Mouse (Mus musculus): ENCODE data around the gene Stxbp4. TPM values are rescaled to one million over a fixed set of nuclear protein-coding genes. Genes with fewer than 3 reads are reported as not detected.

The Stxbp4 gene
- total RNA-seq, 2 experiments from 2014 or later = 9.4 to 12.7 TPM

DNA sequence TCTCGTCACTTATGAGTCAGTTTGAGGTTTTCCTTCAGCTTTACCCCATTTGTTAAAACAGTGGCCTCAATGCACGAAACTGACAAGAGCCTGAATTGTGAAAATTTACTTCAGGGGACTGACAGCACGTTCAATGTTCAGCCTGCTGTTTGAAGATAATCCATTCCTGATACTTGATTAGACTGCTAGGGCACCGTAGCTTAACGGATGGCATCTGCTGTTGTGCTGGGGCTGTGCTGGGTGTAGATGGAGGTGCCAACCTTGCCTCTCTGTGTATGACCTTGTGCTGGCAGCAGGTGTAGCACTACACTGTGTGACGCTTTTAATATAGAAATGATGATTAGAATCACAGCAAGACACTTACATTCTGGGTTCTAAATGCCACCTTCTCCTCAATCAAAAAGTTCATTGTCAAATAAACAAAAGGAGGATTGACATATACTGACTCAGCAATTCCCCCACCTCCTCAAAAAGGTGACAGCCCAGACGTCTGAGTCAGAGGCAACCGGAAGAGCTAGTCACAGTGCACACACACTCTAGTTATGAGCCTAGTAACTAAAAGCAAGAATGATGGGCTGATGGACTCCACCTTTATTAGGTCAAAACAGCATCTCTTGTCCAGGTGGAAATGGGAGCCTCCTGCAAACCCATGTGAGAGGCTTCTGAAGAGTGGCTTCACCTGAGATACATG, 61.5 kb downstream of the Stxbp4 start:
- intact Hi-C loops (cut with DNase I) = no loop called here
- no peak for DNase-seq (ENCODE audit: low spot score in 2 of 2)

DNA sequence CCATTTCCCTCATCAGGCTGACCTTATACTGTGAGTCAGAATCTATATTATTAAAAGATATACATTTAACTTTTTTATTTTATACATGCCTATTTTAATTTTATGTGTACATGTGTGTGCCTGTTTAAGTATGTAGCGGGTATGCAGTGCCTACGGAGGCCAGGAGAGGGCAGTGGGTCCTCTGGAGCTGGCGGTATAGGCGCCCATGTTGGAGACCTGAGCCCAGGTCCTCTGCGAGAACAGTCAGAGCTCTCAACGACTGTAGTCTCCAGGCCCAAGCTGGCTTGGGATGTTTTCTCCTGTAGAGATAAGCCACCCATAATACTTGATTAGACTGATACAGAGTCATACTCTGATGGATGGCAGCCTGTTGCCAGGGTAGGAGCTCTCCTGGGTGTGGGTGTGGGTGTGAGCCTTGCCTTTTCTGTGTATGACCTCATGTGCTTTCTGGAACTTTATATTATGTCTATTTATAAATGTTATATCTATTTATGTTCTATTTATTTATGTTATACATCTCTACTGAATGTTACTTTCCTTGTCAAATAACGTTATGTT, 62.3 kb downstream of the Stxbp4 start:
- intact Hi-C loops (cut with DNase I) = no loop called here
- DNase-seq (ENCODE audit: low spot score in 2 of 2) = no peak

DNA sequence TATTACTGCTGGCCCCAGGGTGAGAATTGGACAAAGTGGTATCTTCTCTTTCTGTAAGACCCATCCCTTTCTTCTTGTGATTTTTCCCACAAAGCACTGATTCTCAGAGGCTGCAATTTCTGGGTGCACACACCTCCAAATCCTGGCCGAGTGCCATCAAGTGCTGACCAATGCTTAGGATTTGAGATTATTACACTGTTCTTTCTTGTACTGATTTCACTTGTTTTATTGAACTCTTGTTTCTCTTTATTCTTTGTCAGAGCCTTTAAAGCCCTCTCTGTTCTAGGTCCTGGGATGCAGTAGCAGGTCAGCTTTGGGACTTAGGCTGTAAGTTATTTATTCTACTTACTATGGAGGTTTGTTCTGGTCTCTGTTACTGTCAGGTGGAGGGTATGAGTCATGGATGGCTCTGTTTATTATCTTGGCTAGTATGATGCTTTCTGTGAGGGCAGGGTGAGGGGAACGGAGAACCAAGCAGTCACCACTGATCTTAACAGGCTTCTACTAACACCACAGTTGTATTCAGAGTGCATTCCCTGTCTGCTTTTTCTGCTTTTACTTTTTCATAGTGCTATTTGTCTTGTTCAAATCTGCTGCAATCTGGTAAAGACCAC, 67.1 kb downstream of the Stxbp4 start:
- intact Hi-C loops (cut with DNase I) = no loop called here
- DNase-seq (ENCODE audit: low spot score in 2 of 2) = no peak

DNA sequence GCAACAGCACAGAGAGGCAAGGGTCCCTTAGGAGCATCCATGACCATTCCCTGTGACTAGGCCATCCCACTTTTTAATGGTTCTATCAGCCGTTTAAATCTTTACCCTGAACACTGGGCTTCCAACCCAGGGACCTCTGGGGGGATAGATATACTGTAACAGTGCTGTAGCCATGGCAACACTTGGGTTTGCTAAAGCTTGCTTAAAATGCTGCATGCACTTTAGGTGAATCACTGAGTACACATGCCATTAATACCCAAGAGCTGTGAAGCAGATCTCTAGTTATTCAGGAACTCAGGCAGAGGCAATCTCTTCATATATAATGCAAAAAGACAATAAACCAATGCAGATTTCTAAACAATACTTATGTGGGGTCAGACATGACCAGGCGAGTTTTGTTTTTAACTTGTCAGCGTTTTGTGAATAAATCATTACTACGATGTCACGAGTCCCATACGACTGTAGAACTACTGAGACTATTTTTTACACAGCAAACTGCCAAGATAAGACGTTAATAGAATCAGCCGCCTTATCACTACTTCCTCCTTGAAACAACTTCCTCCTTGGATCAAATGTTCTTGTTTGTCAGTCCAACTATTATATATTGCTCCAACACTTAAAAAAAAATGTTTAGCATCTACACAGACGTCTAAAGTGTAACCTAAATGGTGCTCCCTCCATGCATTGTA, 79.4 kb downstream of the Stxbp4 start:
- DNase-seq (ENCODE audit: low spot score in 2 of 2) = no peak
- intact Hi-C loops (cut with DNase I) = no loop called here

GRCm38 (mm10) chr11:90556517-90556916, 81.4 kb downstream of the Stxbp4 start:
- intact Hi-C loops (cut with DNase I) = no loop called here
- DNase-seq (ENCODE audit: low spot score in 2 of 2) = no peak

DNA sequence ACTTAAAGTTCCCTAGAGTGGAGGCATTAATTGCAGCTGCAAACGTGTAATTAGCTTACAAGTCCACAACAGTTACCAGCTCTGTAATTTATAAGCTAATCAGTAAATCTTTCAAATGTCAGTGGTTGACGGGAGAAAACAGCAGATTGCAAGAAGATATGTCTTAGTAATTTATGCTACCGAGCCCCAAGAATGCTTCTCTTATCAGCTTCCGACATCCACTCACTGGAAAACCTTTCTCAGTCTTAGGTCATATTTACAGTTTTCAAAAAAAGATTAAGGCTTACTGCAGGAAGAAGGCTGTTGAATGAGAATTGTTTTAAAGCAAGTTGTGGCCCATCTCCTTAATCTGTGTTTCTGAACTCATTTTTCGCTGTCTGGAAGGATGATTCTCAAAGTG, 83.9 kb downstream of the Stxbp4 start:
- intact Hi-C loops (cut with DNase I) = loop anchor here (5.0 kb wide), 1 partner anchor 117 kb away; no protein-coding TSS in a partner anchor
- DNase-seq (ENCODE audit: low spot score in 2 of 2) = no peak

DNA sequence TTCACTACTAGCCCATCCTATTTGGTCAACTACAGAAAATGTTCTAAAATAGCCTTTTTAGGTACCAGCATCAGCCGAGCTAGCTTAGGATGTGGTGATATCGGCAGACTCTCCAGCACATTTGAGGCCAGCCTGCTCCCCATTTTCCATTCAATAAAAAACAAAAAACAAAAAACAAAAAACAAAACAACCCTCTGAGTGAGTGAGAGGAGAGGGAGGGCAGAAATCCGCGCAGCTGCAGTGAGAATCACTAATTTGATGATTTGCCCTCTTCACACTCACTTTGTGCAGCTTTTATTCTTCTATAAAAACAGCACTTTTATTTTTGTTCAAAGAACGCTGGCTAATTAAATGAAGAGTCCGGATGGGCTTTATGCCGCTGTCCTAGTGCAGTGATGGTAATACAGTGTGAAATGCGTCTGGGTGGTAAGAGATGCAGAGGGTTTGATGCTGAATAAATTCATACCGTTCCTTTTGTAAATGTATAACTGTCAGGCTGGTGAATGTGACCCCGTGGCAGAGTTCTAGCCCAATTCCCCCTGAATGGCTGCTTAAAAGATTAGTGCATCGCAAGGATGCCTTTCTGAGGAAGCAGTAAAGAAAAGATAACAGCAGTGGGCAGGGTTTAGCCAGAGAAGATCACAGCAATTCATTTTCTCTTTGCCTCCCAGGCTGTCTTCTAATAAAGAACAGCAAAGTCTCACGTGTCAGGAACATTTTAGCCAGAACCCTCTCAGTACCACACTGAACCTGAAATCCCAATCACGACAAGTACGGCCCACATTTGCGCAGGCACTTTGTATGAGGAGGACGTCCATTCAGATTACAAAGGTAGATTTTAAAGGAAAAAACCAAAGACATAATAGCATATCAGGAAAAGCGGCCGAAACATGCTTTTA, 85.3 kb downstream of the Stxbp4 start:
- no peak for DNase-seq (ENCODE audit: low spot score in 2 of 2)
- intact Hi-C loops (cut with DNase I) = loop anchor here (5.0 kb wide), 1 partner anchor 115 kb away; no protein-coding TSS in a partner anchor

GRCm38 (mm10) chr11:90548560-90548959, 89.3 kb downstream of the Stxbp4 start:
- DNase-seq (ENCODE audit: low spot score in 2 of 2) = peak; percentile 26 to 46
- intact Hi-C loops (cut with DNase I) = loop anchor here (10.0 kb wide), 1 partner anchor 134 kb away; no protein-coding TSS in a partner anchor

- no peak for DNase-seq (ENCODE audit: low spot score in 2 of 2)
- intact Hi-C loops (cut with DNase I) = no loop called here
These were observed 99.1 kb downstream of the Stxbp4 start for GRCm38 (mm10) chr11:90538636-90539263.

DNA sequence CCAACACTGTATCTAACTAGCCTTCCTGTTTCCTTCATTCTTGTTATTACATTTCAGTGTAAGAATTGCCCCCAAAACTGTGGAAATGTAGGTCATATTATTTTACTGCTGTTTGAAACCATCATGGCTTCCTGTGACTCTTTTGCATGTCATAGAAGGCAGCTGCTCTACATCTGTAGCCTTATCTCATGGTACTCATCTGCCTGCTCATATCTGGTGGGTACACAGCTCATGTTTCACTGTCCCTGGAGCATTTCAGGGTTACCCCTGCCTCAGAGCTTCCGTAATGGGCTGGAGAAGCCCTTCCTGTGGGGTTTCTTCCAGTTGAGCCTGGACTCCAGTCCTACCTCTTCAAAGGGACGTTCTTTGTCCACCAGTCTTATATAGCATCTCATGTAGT, 112.6 kb downstream of the Stxbp4 start:
- no peak for DNase-seq (ENCODE audit: low spot score in 2 of 2)
- intact Hi-C loops (cut with DNase I) = no loop called here

DNA sequence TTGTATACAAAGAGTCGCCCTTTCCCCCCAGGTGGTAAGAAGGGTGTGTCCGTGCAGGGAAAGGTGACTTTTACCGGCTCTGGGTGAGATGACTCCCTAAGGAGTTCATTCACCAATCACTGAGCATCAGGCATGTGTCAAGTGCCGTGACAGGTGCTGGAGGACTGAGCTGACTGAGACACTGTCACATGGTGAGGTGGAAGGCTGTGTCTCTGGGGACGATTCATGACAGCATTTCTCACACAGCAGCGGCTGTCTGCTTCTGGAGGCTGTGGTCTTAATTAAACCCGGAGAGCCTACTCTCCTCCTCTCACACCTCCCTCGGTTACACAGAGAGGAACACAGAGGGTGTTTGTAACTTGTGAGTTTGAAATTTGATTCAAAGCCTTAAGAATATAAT, 116.8 kb downstream of the Stxbp4 start:
- intact Hi-C loops (cut with DNase I) = no loop called here
- DNase-seq (ENCODE audit: low spot score in 2 of 2) = peak; percentile 30 to 41

DNA sequence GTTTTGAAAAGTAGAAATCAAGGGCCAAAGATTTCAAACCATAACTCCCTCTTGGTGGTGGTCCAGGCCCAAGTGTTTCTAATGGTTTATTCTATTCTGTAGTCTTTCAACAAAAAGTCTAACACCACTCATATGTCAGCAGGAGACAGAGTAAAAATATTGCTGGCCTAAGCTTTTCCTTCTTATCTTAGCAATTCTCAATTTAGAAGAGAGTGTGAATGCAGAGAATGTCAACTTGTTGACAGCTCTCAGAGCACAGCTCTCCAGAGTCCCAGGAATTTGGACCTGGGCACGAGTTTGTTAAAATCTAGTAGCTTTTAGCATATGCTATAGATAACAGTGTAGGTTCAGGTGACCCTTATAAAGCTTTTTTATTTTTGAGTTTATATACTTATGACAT, 120.1 kb downstream of the Stxbp4 start:
- intact Hi-C loops (cut with DNase I) = no loop called here
- no peak for DNase-seq (ENCODE audit: low spot score in 2 of 2)

DNA sequence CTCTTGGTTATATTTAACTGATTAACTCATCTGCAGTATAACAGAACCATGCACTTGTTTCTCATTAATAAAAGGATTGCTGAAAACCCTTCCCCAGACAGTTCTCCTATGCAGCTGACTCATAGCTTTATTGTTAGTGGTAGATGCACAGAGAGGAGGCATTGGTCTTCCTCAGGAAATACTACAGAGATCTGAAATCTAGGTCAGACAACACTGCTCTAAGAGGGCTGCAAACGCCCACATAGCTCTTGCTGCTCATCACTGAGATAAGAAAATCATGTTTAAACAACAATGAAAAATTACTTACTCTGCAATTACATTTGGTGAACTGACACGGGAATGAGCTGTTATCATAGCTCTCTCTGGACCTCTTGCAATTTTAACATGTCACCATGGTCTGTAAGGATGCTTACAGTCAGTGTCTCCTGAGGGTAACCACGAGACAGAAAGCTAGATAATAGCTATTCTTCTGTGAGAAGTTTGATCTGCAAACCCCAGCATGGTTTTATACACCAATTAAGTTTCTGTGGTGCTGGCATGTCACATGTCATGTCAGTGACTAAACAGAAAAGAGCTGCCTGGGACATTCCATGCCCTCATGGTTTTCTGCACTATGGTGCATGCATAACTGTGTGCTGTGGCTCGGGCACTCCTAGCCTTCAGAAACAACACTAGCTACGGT, 125.2 kb downstream of the Stxbp4 start:
- intact Hi-C loops (cut with DNase I) = no loop called here
- no peak for DNase-seq (ENCODE audit: low spot score in 2 of 2)

DNA sequence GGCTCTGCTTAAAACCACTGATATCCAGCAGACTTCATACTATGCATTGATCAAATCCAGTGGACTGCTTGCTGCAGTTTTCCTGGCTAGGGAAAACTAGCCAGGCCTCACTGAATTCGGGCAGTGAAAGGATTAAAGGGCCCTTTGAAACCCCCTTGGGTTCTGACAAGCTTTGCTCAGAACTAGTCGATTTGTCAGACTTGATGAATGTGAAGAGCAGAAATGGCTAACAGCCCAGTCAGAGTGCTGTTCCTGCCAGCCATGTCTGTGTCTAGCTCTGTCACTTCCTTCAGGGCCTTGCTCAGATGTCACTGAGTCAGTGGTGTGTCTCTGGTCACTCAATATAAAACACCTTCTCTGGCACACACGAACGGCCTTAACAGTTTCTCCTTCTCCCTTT, 136.0 kb downstream of the Stxbp4 start:
- DNase-seq (ENCODE audit: low spot score in 2 of 2) = no peak
- intact Hi-C loops (cut with DNase I) = no loop called here

DNA sequence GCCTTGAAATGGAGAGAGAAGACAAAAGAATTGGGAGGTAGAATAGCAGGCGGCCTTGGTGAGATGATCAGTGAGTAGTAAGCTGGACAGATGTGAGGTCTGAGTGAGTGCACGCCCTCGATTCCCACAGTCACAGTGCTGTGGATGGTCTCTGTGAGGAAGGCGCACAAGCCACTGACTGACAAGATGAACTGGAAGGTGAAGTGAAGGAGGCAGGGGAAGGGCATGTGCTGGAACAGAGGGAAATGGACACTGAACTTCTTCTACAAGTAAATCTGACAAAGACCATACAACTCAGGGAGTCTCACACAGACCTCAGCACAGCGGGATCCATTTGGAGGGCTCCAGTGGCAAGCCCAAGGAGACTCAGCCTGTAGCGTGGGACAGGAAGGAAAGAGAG, 138.0 kb downstream of the Stxbp4 start:
- no peak for DNase-seq (ENCODE audit: low spot score in 2 of 2)
- intact Hi-C loops (cut with DNase I) = no loop called here

DNA sequence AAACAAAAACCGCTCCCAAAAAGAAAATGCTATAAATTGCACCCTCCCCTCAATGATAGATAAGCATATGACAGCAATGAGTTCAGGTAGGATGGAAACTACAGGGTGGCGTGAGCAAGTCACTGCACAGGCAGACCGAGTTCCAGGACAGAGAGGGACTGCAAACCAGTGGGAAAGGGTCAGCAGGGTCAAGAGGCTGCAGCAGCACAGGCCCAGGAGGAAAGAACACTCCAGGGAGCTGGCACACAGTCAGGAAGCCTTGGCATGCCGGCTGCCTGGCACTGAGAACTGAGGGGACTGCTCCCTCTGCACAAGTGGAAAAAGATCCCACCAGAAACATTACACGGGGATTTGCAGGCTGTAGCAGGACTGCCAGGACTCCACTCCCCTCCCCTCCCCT, 139.4 kb downstream of the Stxbp4 start:
- no peak for DNase-seq (ENCODE audit: low spot score in 2 of 2)
- intact Hi-C loops (cut with DNase I) = no loop called here

- intact Hi-C loops (cut with DNase I) = no loop called here
- no peak for DNase-seq (ENCODE audit: low spot score in 2 of 2)
These were observed 142.9 kb downstream of the Stxbp4 start for GRCm38 (mm10) chr11:90494981-90495380.

- no peak for DNase-seq (ENCODE audit: low spot score in 2 of 2)
- intact Hi-C loops (cut with DNase I) = no loop called here
These were observed 145.4 kb downstream of the Stxbp4 start for GRCm38 (mm10) chr11:90492511-90492910.

DNA sequence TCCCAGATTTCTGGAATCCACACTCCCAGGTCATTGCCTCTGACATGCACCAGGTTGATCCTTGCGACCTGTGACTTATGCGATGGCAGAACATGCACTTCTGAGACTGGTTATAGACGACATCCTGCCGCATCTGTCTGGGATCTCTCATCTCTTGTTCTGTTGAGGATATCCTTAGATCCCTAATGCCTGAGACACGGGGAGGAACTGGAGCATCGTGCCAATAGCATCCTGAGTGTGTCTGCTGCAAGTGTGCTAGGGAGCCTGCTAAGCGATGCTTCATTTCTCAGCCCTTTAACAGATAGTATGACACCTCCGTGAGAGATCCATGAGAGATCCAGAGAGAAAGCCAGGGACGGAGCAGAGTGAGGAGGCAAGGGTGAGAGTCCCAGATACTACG, 148.7 kb downstream of the Stxbp4 start:
- no peak for DNase-seq (ENCODE audit: low spot score in 2 of 2)
- intact Hi-C loops (cut with DNase I) = no loop called here

All from left cerebral cortex, postnatal 36 days (tissue).